Mouse (Mus musculus): ENCODE data around the gene Mad2l1bp. TPM values are rescaled to one million over a fixed set of nuclear protein-coding genes. Genes with fewer than 3 reads are reported as not detected.

The Mad2l1bp gene
- 10 to 100 TPM; 17.5 to 21.9 TPM for total RNA-seq (2023)

DNA sequence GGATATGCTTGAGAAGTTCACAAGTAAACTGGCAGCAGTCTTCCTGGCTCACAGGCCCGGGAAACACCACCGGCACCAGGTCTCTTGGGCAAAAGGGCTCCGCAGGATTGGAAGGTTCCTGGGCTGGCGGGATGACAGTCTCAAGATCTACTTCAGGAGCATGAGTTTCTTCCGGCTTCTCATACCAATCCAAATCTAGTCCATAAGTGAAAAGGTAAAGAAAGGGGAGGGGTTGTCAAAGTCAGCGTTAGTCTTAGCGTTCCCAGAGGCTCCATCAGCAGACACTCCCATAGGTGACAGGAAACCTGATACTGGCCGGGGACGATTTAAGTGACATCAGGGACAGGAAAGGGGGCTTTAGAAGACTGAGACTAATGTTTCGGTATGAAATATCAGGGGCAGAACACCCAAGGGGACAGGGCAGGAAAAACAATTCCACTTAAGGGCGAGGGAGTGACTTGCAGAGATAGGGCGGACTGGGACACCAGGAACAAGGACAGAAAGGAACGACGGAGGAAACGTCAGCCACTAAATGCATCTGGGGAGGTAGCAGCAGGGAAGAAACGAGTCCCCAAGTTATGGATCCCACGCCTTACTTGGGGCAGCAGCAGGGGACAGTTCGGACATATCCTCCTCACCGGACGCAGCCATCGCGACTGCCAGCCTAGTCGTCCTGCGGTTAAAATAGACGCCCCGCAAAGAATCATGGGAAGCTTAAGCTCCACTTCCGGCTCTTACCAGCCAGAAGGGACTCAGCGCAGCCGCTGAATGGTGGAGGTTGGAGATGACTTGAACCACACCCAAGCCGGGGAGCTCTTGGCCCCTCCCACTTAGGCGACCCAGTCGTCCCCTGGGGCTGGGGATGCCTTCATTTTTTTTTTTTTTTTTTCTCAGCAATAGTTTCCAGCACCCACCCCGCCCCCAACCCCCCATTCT, at the start of gene Mad2l1bp:
Mad2l1bp (minus strand) TSS at position 707 of the 936 bp plus-strand sequence.

GRCm38 (mm10) chr17:46202421-46203071, 49.2 kb upstream of the Mad2l1bp start, which contains the start of the genes Polh and Xpo5:
Polh (minus strand) TSS chr17:46202645.
Xpo5 (plus strand) TSS chr17:46202782.

GRCm38 (mm10) chr17:46160686-46161085, 7.3 kb upstream of the Mad2l1bp start, which contains the start of gene Gtpbp2:
Gtpbp2 (plus strand) TSS chr17:46161032.

GRCm38 (mm10) chr17:46143578-46144423, 9.6 kb downstream of the Mad2l1bp start, which contains the start of gene Rsph9:
Rsph9 (minus strand) TSS chr17:46144216.

DNA sequence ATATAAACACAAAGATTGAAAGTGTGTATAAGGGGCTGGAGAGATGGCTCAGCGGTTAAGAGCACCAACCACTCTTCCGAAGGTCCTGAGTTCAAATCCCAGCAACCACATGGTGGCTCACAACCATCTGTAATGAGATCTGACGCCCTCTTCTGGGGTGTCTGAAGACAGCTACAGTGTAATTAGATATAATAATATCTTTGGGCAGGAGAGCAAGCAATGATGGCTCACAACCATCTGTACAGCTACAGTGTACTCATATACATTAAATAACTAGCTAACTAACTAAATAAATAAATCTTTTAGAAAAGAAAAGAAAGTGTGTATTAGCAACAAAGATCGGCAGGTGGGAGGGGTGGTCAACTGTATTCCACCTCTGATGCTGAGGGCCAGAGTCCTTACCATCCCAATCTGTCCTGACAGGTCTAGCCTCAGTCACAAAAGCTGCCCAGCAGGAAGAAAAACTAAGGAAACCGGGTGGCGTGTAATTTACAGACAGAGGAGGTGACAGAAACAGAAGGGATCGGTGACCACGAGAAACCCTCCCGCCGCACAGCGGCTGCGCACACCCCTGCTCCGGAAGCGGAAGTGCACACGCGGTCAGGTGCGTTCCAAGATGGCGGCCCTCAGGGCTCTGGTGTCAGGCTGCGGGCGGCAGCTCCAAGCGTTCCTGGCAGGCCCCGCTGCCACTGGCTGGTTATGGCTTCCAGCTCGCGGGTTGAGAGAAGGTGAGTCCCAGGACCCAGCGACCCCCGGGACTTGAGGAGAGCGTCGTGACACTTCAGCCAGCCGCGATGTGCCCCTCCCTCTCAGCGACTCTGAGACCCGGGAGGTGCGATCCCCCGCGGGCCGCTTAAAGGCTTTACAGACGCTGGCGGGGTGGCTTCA, 42.7 kb downstream of the Mad2l1bp start, which contains the start of gene Mrps18a:
Mrps18a (plus strand) TSS at position 585 of the 888 bp plus-strand sequence.

Other genes with a start within 250 kb of the Mad2l1bp start
- gene Vegfa, start 121.2 kb downstream of the Mad2l1bp start, total RNA-seq (2023): 10 to 100 TPM; 37.8 to 39.6 TPM
- 10 to 100 TPM; 23.0 to 23.2 TPM for gene Mrps18a, start 42.6 kb downstream of the Mad2l1bp start, total RNA-seq (2023)
- 1 to 10 TPM in 1 of 2 experiments, under 1 TPM in 1; 0.62 to 1.3 TPM for gene Rsph9, start 9.3 kb downstream of the Mad2l1bp start, total RNA-seq (2023)
- gene Gtpbp2, start 7.5 kb upstream of the Mad2l1bp start, total RNA-seq (2023): 100 to 1,000 TPM; 124 to 126 TPM
- 10 to 100 TPM; 18.3 to 20.1 TPM for gene Polh, start 49.1 kb upstream of the Mad2l1bp start, total RNA-seq (2023)
- 10 to 100 TPM; 21.3 to 22.6 TPM for gene Xpo5, start 49.2 kb upstream of the Mad2l1bp start, total RNA-seq (2023)
- gene Polr1c, start 94.5 kb upstream of the Mad2l1bp start, total RNA-seq (2023): 10 to 100 TPM; 20.6 to 23.0 TPM
- gene Yipf3, start 94.5 kb upstream of the Mad2l1bp start, total RNA-seq (2023): 10 to 100 TPM; 86.2 to 94.1 TPM
- gene Lrrc73, start 100.0 kb upstream of the Mad2l1bp start, total RNA-seq (2023): 1 to 10 TPM; 1.0 to 1.2 TPM
- 10 to 100 TPM; 23.3 to 27.7 TPM for gene Tjap1, start 129.5 kb upstream of the Mad2l1bp start, total RNA-seq (2023)
- not detected for gene Dlk2, start 143.9 kb upstream of the Mad2l1bp start, total RNA-seq (2023)
- gene Abcc10, start 174.8 kb upstream of the Mad2l1bp start, total RNA-seq (2023): 1 to 10 TPM; 5.3 to 5.9 TPM
- gene Zfp318, start 230.2 kb upstream of the Mad2l1bp start, total RNA-seq (2023): 1 to 10 TPM; 5.0 to 9.9 TPM

All from neutrophil, adult 59 days (primary cell).